Mouse (Mus musculus): ENCODE measurements around the gene Cyp27b1. TPM values are rescaled to one million over a fixed set of nuclear protein-coding genes. Genes with fewer than 3 reads are reported as not detected.
"Not testable (repeated sequence)": the region's sequence is repeated elsewhere in the genome, so short reads cannot be mapped to it uniquely, and the experiment has no call there.

Cyp27b1 gene
- total RNA-seq, 2 experiments from 2014 or later = 0.10 to 0.19 TPM

GRCm38 (mm10) chr10:127069281-127070189, 21.5 kb downstream of the Cyp27b1 start:
- DNase-seq = no peak

- peak; percentile 91 for DNase-seq
Measured at GRCm38 (mm10) chr10:127070190-127071121, 22.4 kb downstream of the Cyp27b1 start, which contains the start of gene Tspan31. Gene Tspan31, minus strand, starts transcription at chr10:127070264.

- DNase-seq = no peak
Measured at GRCm38 (mm10) chr10:127071203-127071602, 23.2 kb downstream of the Cyp27b1 start.

GRCm38 (mm10) chr10:127072270-127072669, 24.2 kb downstream of the Cyp27b1 start:
- DNase-seq = not testable (repeated sequence)

DNA sequence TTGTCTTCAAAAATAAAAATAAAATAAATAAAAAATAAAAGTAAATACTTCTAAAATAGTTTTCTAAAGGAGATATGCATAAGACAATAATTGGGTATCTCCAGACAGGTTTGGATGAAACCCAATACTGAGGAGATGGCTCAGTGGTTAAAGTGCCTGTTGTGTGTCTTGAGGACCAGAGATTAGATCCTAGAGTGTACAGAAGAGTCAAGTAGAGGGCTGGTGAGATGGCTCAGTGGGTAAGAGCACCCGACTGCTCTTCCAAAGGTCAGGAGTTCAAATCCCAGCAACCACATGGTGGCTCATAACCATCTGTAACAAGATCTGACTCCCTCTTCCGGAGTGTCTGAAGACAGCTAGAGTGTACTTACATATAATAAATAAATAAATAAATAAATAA, 24.9 kb downstream of the Cyp27b1 start:
- not testable (repeated sequence) for DNase-seq

GRCm38 (mm10) chr10:127073981-127074380, 25.9 kb downstream of the Cyp27b1 start:
- no peak for DNase-seq

DNA sequence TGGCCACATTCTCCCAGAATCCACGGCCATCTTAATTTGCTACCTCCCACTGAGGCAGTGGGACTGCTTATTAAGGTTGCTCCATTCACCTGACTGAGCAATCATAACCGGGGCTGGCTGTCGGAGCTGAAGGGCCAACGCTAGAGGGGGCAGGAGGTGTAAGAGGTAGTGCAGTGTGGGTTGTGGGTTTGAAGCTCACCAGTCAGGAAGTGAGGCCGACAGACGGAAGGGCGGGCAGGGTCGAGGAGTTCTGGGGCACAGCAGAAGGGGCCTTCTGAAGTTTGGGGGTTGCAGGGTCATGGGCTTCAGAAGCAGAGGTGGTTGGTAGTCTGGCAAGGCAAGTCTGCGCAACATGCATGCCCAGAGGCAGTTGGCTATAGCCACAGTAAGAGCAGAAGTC, 27.0 kb downstream of the Cyp27b1 start, which contains the start of gene Agap2:
Gene Agap2, plus strand, starts transcription at position 205 of the 400 bp plus-strand sequence.
- no peak for DNase-seq

- no peak for DNase-seq
Measured at GRCm38 (mm10) chr10:127075651-127076050, 27.6 kb downstream of the Cyp27b1 start.

DNA sequence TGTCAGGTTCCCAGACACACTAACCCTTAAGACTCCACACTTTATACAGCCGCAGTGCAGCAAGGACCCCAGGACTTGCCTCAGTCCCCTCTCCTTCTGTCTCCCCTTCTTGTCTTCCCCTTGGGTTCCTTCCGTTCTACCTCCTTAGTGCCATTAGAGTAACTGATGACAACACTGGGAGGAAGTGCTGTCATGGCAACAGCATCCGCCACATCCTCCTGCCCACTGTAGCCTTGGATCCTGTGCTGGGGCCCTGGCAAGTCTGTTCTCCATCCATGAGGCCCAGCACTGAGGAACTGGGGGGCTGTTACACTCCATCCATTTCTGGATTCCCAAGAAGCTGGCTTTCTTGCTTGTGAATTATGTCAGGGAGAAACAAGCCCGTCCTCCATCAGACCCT, 28.0 kb downstream of the Cyp27b1 start:
- no peak for DNase-seq

GRCm38 (mm10) chr10:127077515-127077914, 29.5 kb downstream of the Cyp27b1 start:
- DNase-seq = no peak

DNA sequence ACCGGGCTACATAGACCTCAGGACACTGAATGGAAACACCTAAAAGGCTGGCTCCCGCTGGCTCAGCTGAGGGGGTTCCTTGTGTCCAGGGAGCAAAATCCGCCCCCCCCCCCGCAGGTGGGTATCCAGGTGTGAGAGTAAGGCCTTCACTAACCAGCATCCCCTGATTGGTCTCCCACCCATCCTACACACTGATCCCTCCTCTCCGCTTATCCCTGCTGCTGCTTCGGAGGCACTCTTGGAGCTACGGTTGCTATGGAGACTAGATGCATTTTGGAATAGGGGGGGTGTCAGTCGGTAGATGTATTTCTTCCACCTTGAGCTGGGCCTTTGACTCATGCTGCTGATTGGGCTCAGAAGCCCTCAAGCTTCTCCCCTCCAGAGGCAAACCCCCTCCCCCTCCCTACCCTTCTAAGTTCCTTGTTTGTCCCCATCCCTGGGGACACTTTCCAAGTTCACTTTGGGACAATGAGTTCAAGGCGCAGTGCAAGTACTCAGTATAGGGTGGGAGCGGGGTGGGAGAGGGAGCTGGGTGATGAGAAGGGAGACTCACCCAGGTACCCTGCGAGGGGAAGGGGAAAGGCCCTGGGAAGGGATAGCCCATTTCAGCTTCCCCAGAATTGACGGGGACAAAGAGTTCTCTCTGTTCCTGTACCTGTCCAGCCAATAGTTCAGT, 30.1 kb downstream of the Cyp27b1 start:
- no peak for DNase-seq

DNA sequence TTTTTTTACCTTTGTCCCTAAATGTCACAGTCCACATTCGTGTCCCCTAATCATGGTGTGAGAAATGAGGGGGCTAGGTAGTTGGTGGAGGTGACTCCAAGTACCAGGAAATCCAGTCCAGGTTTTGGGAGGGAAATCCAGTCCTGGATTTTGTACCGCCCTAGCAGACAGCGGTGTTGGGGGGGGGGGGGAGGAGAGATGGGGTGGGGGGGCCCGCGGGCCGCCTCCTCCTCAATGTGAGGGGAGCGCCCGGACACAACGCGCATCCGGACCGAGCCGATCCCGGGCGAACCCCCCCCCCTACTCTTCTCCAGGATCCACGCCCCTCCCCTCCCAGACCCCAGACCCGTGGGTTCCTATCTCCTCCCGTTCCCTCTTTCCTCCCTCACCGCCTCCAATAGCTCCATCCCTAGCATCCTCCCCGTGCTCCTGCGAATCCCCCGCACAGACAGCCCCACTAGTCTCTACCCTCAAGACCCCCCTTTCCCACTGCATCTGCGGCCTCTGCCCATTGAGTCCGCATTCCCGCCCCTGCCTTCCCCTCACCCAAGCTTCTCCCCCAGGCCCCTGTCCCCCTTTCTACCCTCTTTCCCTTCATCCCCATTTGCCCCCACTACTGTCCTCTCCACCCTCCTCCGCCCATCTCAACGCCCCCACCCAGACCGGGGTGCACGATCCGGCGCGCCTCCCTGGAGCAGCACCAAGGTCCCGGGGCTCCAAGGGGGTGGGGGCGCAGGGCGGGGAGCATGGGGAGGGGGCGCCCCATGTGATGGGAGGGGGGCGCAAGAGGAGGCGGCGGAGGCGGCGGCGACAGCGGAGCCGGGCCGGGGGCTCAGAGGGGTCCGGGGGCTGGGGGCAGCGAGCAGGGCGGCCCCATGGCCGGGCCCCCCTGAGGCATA, 30.9 kb downstream of the Cyp27b1 start:
- DNase-seq = no peak

GRCm38 (mm10) chr10:127079665-127080391, 31.8 kb downstream of the Cyp27b1 start:
- no peak for DNase-seq

- DNase-seq = peak; percentile 72
Measured at GRCm38 (mm10) chr10:127080901-127081780, 33.1 kb downstream of the Cyp27b1 start.

- no peak for DNase-seq
Measured at GRCm38 (mm10) chr10:127081996-127082620, 34.1 kb downstream of the Cyp27b1 start.

DNA sequence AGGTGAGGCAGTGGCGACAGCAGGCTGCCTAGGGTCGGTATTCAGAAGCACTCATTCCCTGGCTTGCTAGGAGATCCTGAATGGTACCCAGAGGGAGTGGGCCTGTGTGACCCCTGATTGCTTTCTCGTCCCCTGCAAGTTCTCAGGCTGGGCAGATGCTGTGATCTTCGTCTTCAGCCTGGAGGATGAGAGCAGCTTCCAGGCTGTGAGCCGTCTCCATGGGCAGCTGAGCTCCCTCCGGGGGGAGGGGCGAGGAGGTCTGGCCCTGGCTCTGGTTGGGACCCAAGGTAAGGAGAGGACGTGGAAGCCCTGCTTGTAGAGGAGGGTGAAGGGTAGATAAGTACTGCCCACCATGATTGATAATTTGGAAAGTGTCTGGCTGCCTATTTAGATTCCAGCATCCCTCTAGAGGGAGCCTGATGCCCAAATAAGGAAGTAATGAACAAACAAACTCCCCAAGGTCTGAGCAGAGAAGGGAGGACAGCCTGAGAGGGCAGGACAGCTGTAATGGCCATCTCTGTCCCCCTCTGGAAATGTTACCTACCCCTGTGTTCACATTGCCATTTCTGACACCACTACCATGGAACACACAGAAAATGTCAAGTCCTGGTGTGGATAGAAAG, 35.4 kb downstream of the Cyp27b1 start:
- no peak for DNase-seq

DNA sequence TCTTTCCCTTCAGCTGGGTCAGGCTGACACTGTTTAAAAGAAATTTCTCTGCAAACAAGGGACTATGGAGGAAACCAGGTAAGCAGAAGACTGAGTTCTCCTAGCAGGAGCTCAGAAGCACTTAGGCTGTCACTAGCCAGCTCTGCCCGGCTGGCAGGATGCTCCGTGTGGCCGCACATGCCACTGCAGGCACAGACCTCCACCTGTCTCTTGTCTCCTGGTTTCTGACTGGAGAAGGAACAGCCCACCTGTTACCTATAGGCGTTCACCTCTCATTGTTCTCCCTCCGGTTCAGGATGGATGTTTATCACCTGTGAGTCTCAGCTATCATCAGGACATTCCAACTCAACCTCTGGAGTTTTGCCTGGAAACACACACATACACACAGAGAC, 35.9 kb downstream of the Cyp27b1 start:
- no peak for DNase-seq

DNA sequence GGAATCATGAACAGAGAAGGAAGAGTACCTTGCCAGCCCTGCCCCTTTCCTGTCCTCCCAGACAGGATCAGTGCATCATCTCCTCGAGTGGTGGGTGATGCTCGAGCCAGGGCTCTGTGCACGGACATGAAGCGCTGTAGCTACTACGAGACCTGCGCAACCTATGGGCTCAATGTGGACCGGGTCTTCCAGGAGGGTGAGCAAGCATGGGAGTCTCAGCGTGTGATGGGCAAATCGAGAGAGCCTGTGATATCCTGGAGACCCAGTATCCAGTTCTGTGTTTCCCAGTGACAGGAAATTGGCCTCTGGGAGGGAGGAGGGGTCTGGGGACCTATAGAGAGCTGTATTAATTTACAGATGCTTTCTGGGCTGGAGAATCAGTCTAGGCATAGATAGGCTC, 37.0 kb downstream of the Cyp27b1 start:
- DNase-seq = no peak
